Mouse (Mus musculus): ENCODE results near the gene Gm15448.
"Not testable (repeated sequence)": the region's sequence is repeated elsewhere in the genome, so short reads cannot be mapped to it uniquely, and the experiment has no call there.

Gm15448 gene

GRCm38 (mm10) chr7:3825599-3825998 is at the start of gene Gm15448:
Gene Gm15448, minus strand, starts transcription at chr7:3825687.
- DNase-seq (ENCODE audit: low read depth, low spot score) = not testable (repeated sequence)

GRCm38 (mm10) chr7:3875032-3875431 is 49.5 kb upstream of the Gm15448 start:
- DNase-seq (ENCODE audit: low read depth, low spot score) = not testable (repeated sequence)

GRCm38 (mm10) chr7:3844951-3845350 is 19.5 kb upstream of the Gm15448 start, which contains the start of gene Pira2:
Gene Pira2, minus strand, starts transcription at chr7:3845051.
- not testable (repeated sequence) for DNase-seq (ENCODE audit: low read depth, low spot score)

GRCm38 (mm10) chr7:3837854-3838253 is 12.4 kb upstream of the Gm15448 start:
- not testable (repeated sequence) for DNase-seq (ENCODE audit: low read depth, low spot score)

- DNase-seq (ENCODE audit: low read depth, low spot score) = not testable (repeated sequence)
Observed at GRCm38 (mm10) chr7:3830633-3831032, 5.1 kb upstream of the Gm15448 start.

- not testable (repeated sequence) for DNase-seq (ENCODE audit: low read depth, low spot score)
Observed at GRCm38 (mm10) chr7:3811912-3812311, 13.6 kb downstream of the Gm15448 start.

- DNase-seq (ENCODE audit: low read depth, low spot score) = not testable (repeated sequence)
Observed at GRCm38 (mm10) chr7:3802935-3803334, 22.6 kb downstream of the Gm15448 start.

- not testable (repeated sequence) for DNase-seq (ENCODE audit: low read depth, low spot score)
Observed at GRCm38 (mm10) chr7:3799940-3800339, 25.5 kb downstream of the Gm15448 start.

GRCm38 (mm10) chr7:3796286-3796685 is 29.2 kb downstream of the Gm15448 start:
- DNase-seq (ENCODE audit: low read depth, low spot score) = not testable (repeated sequence)
